Mouse (Mus musculus) embryonic facial prominence, embryonic 12.5 days (tissue): ENCODE results near the gene Ctps. TPM values are rescaled to one million over a fixed set of nuclear protein-coding genes. Genes with fewer than 3 reads are reported as not detected.

Experiments used
- ATAC-seq: fragments of 200-750 bp; cut with Nextera tagmentation; 2 replicates; pipeline ENCODE4 v1.8.0; 2017; ENCODE audit not compliant: insufficient number of reproducible peaks, insufficient read depth, low FRiP score, low TSS enrichment
- H3K27ac ChIP-seq: fragments of 300-500 bp; sonication (generic); 2 replicates; pipeline ENCODE4 v1.5.1; 2016; ENCODE audit warnings: mild to moderate bottlenecking
- H3K27me3 ChIP-seq: fragments of 300-500 bp; sonication (generic); 2 replicates; pipeline ENCODE4 v1.6.1; 2016; ENCODE audit warnings: mild to moderate bottlenecking, moderate library complexity
- H3K36me3 ChIP-seq: fragments of 300-500 bp; sonication (generic); 2 replicates; pipeline ENCODE4 v1.6.1; 2016; ENCODE audit warnings: mild to moderate bottlenecking
- H3K4me1 ChIP-seq: fragments of 300-500 bp; sonication (generic); 2 replicates; pipeline ENCODE4 v1.6.1; 2016
- H3K4me2 ChIP-seq: fragments of 300-500 bp; sonication (generic); replicated peaks from 2 replicates; pipeline ENCODE4 v1.6.1; 2016; ENCODE audit warnings: mild to moderate bottlenecking, moderate library complexity
- H3K4me3 ChIP-seq: fragments of 300-500 bp; sonication (generic); 2 replicates; pipeline ENCODE4 v1.5.1; 2016; ENCODE audit warnings: mild to moderate bottlenecking
- H3K9ac ChIP-seq: fragments of 300-500 bp; sonication (generic); 2 replicates; pipeline ENCODE4 v1.6.1; 2016; ENCODE audit warnings: mild to moderate bottlenecking, moderate library complexity
- H3K9me3 ChIP-seq: fragments of 300-500 bp; sonication (generic); 2 replicates; pipeline ENCODE4 v1.6.1; 2016; ENCODE audit warnings: mild to moderate bottlenecking, moderate library complexity
- WGBS: fragments of 180-500 bp; shearing (Covaris S2); methylation state at CpG from one replicate; pipeline ENCODE4 v1.1.7; 2016; 5-methylcytosine and 5-hydroxymethylcytosine counted together
- polyA plus RNA-seq: library from polyadenylated mRNA; unstranded; fragments of >200 nt; fragmentation: Nextera tagmentation; extraction: Ambion mirVana; gene quantifications from 2 replicates; pipeline ENCODE4 v1.2.1, GENCODE M21; 2016

Gene Ctps
- 110 and 112 TPM in 2 replicates for polyA plus RNA-seq

GRCm38 (mm10) chr4:120569486-120570437 is at the start of gene Ctps:
TSS of gene Ctps (minus strand) at chr4:120570276.
- Histone ChIP-seq H3K4me2 (peak within 1 kb of the TSS; percentile 70), H3K9ac (peak within 1 kb of the TSS; percentile 84), H3K27me3 (no peaks in the 10 kb centered on the region), H3K36me3 (peaks cover 8% of the 10 kb centered on the region), H3K9me3 (no peaks in the 10 kb centered on the region), H3K4me1 (peaks cover 20% of the 10 kb centered on the region), H3K4me3 (peak within 1 kb of the TSS; percentile 63), H3K27ac (peak within 1 kb of the TSS; percentile 87)
- under 1% methylated on average over 93 of the region's 97 CpGs for WGBS
- ATAC-seq: peak; percentile 96

DNA sequence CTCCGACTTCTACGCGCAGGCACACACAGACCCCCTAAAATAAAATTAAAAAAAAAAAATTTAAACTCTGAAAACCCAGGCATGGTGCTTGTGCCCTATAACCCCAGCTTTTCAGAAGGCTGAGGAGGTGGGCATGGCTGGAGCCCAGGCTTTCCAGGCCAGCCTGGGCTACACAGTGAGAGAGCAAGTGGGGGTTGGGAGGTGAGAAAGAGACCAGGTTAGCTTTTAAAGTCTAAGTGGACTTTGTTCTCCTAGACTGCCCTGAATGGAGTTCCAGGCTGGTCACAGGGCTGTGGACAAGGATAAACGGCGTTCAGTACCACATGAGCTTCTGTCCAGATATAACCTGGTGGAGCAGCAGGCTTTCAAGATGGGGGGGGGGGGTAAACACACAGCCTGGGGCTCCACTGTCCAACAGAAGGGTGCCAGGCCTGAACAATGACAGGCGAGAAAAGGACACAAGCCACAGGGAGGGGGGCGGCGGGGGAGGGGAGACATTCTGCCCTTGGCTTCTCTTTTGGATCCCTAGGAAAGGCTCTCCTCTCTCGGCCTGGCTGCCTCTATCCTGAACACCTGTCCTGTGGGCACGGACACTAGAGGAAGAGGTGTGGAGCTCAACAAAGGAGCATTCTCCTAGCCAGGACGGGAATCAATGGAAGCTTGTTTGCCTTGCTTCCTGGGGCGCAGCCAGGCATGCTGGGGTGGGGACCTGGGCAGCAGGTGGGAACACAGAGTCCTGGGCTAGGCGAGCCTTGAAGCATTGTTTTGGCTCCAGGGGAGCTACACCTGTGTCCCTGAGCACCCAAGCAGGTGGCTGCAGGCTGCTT is 46.3 kb upstream of the Ctps start:
- WGBS: 56% methylated on average over 13 of the region's 13 CpGs
- H3K9me3 ChIP-seq: no peaks in the 10 kb centered on the region
- H3K27me3 ChIP-seq: 0 out of 2 replicates have a peak, but pooled peaks cover 2% of the 10 kb centered on the region

GRCm38 (mm10) chr4:120615528-120616081 is 45.5 kb upstream of the Ctps start:
- 0 out of 2 replicates have a peak, but pooled peaks cover 2% of the 10 kb centered on the region for H3K27me3 ChIP-seq
- H3K4me3 ChIP-seq: no peak overlapping the region
- H3K4me2 ChIP-seq: no peak overlapping the region
- H3K27ac ChIP-seq: no peak overlapping the region
- no peak for ATAC-seq
- H3K9ac ChIP-seq: no peak overlapping the region
- no peaks in the 10 kb centered on the region for H3K9me3 ChIP-seq
- H3K36me3 ChIP-seq: no peaks in the 10 kb centered on the region
- H3K4me1 ChIP-seq: peaks cover 15% of the 10 kb centered on the region; the same call in 1 of the 2 replicates
- WGBS: 29% methylated on average over 10 of the region's 10 CpGs

More for the DNA sequence above, 46.3 kb upstream of the Ctps start:
- Histone ChIP-seq H3K4me1 (peaks cover 15% of the 10 kb centered on the region; the same call in 1 of the 2 replicates), H3K27ac (no peak overlapping the region), H3K4me2 (no peak overlapping the region), H3K36me3 (no peaks in the 10 kb centered on the region), H3K4me3 (no peak overlapping the region), H3K9ac (no peak overlapping the region)
- no peak for ATAC-seq

GRCm38 (mm10) chr4:120614644-120615043 is 44.6 kb upstream of the Ctps start:
- no peak for ATAC-seq
- no peak overlapping the region for H3K4me3 ChIP-seq

DNA sequence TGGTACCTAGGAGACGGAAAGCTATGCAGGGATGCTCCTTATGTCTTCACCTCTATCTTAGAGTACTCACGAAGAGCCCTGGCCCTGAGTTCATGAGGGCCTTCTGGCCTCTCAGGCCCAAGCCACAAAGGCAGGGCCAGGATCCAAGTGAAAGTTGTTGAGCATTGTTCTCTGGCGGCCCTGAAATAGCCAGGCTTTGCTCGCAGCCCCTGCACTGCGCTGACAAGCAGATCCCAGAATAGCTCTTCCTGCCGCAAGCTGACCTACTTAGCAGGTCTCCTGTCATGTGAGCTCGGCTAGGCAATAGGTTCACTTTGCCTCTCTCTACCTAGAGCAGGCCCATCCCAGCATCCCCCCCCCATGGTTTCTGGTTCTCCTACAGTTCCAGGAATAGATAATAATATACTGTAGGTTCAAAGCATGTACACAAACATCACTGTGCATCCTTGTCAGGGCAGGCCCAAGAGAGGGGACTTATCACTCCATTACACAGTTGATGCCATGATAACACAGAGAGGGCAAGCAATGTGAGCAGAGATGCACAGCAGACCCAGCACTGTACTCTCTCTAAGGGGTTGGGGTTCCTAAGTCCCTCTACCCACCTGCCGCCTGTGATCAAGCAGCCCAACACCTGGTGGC is 43.7 kb upstream of the Ctps start:
- no peak overlapping the region for H3K9ac ChIP-seq
- no peak overlapping the region for H3K27ac ChIP-seq
- no peaks in the 10 kb centered on the region for H3K9me3 ChIP-seq
- 0 out of 2 replicates have a peak, but pooled peaks cover 2% of the 10 kb centered on the region for H3K27me3 ChIP-seq
- no peak overlapping the region for H3K4me2 ChIP-seq
- WGBS: 47% methylated on average over 8 of the region's 8 CpGs
- H3K4me3 ChIP-seq: no peak overlapping the region
- ATAC-seq: no peak
- peaks cover 15% of the 10 kb centered on the region; the same call in 1 of the 2 replicates for H3K4me1 ChIP-seq
- H3K36me3 ChIP-seq: no peaks in the 10 kb centered on the region

More at GRCm38 (mm10) chr4:120614644-120615043, 44.6 kb upstream of the Ctps start:
- WGBS: 81% methylated on average over 9 of the region's 9 CpGs
- Histone ChIP-seq H3K9ac (no peak overlapping the region), H3K4me1 (peaks cover 15% of the 10 kb centered on the region; the same call in 1 of the 2 replicates), H3K27me3 (0 out of 2 replicates have a peak, but pooled peaks cover 2% of the 10 kb centered on the region), H3K4me2 (no peak overlapping the region), H3K27ac (no peak overlapping the region), H3K36me3 (no peaks in the 10 kb centered on the region), H3K9me3 (no peaks in the 10 kb centered on the region)

- Histone ChIP-seq H3K27me3 (0 out of 2 replicates have a peak, but pooled peaks cover 2% of the 10 kb centered on the region), H3K36me3 (no peaks in the 10 kb centered on the region), H3K4me2 (no peak overlapping the region), H3K4me1 (peaks cover 15% of the 10 kb centered on the region; the same call in 1 of the 2 replicates), H3K27ac (no peak overlapping the region), H3K9me3 (no peaks in the 10 kb centered on the region), H3K9ac (no peak overlapping the region), H3K4me3 (no peak overlapping the region)
- WGBS: 24% methylated on average over 9 of the region's 9 CpGs
- ATAC-seq: no peak
Measured at GRCm38 (mm10) chr4:120612304-120613080, 42.4 kb upstream of the Ctps start.

DNA sequence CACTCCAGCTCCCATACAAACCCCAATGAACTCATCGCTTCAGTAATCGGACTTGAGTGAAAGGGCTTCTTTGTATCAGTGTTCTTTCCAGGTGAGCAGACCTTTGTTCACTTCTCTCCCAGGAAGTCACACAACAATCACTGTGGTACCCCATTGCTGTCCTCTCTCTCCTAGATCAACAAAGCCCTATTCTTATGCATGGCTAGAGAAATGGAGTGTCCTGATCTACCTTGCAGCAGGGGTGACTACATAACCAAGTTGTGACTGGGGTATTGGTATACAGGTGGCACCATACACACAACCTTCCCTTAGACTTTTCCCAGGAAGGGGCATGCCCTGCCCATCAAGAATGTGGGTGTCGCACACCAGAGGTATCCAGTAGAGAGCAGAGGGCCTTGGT is 40.9 kb upstream of the Ctps start:
- Histone ChIP-seq H3K27me3 (0 out of 2 replicates have a peak, but pooled peaks cover 2% of the 10 kb centered on the region), H3K9ac (no peak overlapping the region), H3K27ac (no peak overlapping the region), H3K36me3 (no peaks in the 10 kb centered on the region), H3K4me1 (peaks cover 15% of the 10 kb centered on the region; the same call in 1 of the 2 replicates), H3K4me3 (no peak overlapping the region), H3K4me2 (no peak overlapping the region), H3K9me3 (no peaks in the 10 kb centered on the region)
- WGBS: 84% methylated on average over 3 of the region's 3 CpGs
- ATAC-seq: no peak

GRCm38 (mm10) chr4:120606941-120607340 is 36.9 kb upstream of the Ctps start:
- H3K27me3 ChIP-seq: no peaks in the 10 kb centered on the region
- H3K9me3 ChIP-seq: no peaks in the 10 kb centered on the region
- H3K4me1 ChIP-seq: peaks cover 2% of the 10 kb centered on the region; the same call in 1 of the 2 replicates
- 0 out of 2 replicates have a peak, but pooled peaks have one; percentile 44 for ATAC-seq
- H3K4me3 ChIP-seq: no peak overlapping the region
- H3K36me3 ChIP-seq: no peaks in the 10 kb centered on the region
- WGBS: 27% methylated on average over 3 of the region's 3 CpGs
- H3K4me2 ChIP-seq: no peak overlapping the region
- no peak overlapping the region for H3K27ac ChIP-seq
- H3K9ac ChIP-seq: no peak overlapping the region

DNA sequence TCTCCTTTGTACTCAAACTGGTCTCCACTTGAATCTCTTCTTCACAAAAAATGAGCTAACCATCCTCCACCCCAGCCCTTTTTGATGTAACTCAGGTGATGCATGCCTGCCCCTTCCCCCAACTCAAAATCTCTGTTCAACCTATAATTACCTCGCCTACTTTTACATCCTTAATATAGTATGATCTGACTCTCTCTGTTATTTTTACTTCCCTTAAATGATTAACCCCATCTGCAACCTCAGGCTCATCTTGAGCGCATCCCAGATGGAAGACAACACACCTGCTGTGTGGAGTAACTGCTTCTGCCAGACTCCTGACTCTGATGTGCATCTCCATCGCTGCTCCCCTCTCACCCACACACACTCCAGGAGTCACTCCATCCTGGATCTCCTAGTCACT is 32.6 kb upstream of the Ctps start:
- 76% methylated on average over 3 of the region's 3 CpGs for WGBS
- Histone ChIP-seq H3K4me3 (no peak overlapping the region), H3K27me3 (no peaks in the 10 kb centered on the region), H3K4me1 (peaks cover 6% of the 10 kb centered on the region; the same call in 1 of the 2 replicates), H3K9ac (no peak overlapping the region), H3K27ac (no peak overlapping the region), H3K4me2 (no peak overlapping the region), H3K9me3 (no peaks in the 10 kb centered on the region), H3K36me3 (no peaks in the 10 kb centered on the region)
- no peak for ATAC-seq

GRCm38 (mm10) chr4:120601774-120602173 is 31.7 kb upstream of the Ctps start:
- Histone ChIP-seq H3K4me2 (no peak overlapping the region), H3K9ac (no peak overlapping the region), H3K4me1 (peaks cover 6% of the 10 kb centered on the region; the same call in 1 of the 2 replicates), H3K27me3 (no peaks in the 10 kb centered on the region), H3K27ac (0 out of 2 replicates have a peak overlapping the region, but pooled peaks have one; percentile 6), H3K36me3 (no peaks in the 10 kb centered on the region), H3K9me3 (no peaks in the 10 kb centered on the region), H3K4me3 (no peak overlapping the region)
- ATAC-seq: no peak
- 42% methylated on average over 1 of the region's 1 CpGs for WGBS
